Comparison of ENCODE assay signal across 27 mouse cellular contexts in the genomic region with DNA sequence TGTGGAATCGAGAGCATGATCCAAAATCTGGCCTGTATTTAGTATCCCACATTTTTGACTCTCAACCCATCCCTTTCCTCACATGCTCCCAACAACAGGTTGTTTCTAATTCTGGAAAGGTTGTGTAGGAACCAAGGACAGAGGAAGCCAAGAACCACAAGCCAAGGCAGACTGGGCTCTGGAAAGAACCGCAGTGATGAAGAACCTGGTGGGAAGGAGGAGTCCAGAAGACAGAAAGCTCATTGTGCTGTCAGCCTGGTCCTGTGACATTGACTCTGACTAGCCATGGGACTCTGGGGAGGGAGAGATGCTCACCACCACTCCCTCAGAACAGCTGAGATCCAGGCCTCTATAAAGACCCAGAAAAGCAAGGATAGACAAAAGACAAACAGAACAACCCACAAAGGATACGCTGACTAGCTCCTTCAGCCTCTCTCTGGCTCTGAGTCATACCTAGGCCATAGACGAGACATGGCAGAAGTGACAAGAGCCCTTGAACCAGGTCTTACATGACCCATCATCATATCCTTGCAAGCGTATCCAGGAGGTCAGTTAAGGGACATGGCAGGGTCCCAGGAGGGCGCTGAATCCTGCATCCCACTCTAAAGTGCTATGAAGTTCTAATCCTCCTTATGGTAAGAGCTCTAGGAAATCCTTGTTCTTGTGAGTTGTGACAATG. TPM values are rescaled to one million over a fixed set of nuclear protein-coding genes. Genes with fewer than 3 reads are reported as not detected.
DNase-seq lines count a peak whose midpoint lies in the region; ATAC-seq and TF ChIP-seq lines count a peak whose summit lies in the region.
"Had no signal": no experiment of that assay in that cellular context is flagged by ENCODE, and none has a peak within 500 bp of the region (broad histone marks: within the 10 kb centered on the region; RNA-seq: fewer than 3 reads in every experiment).

No protein-coding gene starts in this region.

- TF ChIP-seq CTCF in gastrocnemius, adult 2 months (IDR thresholded peaks at IDR 0.05), result no peak
- no peak for TF ChIP-seq CTCF in liver, postnatal 0 days (IDR thresholded peaks at IDR 0.05; ENCODE audit: low read depth)

- ATAC-seq in liver, embryonic 11.5 days (replicated peaks; ENCODE audit: low FRiP score), result no peak; the same call in 1 of the 2 replicates
- no peak for ATAC-seq in liver, postnatal 0 days
- ATAC-seq: activated CD4-positive, CD25-positive, alpha-beta regulatory T cell, adult 4 months; forebrain, embryonic 13.5 days; lung, postnatal 0 days; midbrain, embryonic 16.5 days had no signal

- H3K4me3 ChIP-seq in gastrocnemius, adult 2 months, result no peak overlapping the region
- no peak overlapping the region for H3K4me3 ChIP-seq in liver, embryonic 11.5 days (ENCODE audit: low read depth, low read length)
- H3K4me3 ChIP-seq in liver, postnatal 0 days (ENCODE audit: low read depth, low read length), result no peak overlapping the region
- H3K4me3 ChIP-seq: embryonic facial prominence, embryonic 15.5 days; forebrain, embryonic 13.5 days; heart, embryonic 13.5 days; hindbrain, embryonic 12.5 days; limb, embryonic 15.5 days; midbrain, embryonic 10.5 days; stomach, embryonic 15.5 days had no signal

- peak overlapping the region; percentile 47 for H3K4me2 ChIP-seq in liver, embryonic 11.5 days
- peak overlapping the region; percentile 31 for H3K4me2 ChIP-seq in liver, postnatal 0 days (ENCODE audit: low read depth, low read length)
- H3K4me2 ChIP-seq: embryonic facial prominence, embryonic 15.5 days; forebrain, embryonic 13.5 days; heart, embryonic 13.5 days; hindbrain, embryonic 12.5 days; limb, embryonic 15.5 days; stomach, embryonic 15.5 days had no signal

- H3K9me3 ChIP-seq in liver, embryonic 11.5 days (ENCODE audit: control insufficient read depth, low read length), result no peaks in the 10 kb centered on the region
- no peaks in the 10 kb centered on the region for H3K9me3 ChIP-seq in liver, postnatal 0 days (ENCODE audit: low read length)
- H3K9me3 ChIP-seq: embryonic facial prominence, embryonic 15.5 days; forebrain, embryonic 13.5 days; G1E; heart, embryonic 13.5 days; hindbrain, embryonic 12.5 days; limb, embryonic 15.5 days; midbrain, embryonic 10.5 days; stomach, embryonic 15.5 days had no signal

- WGBS in liver, embryonic 11.5 days, result 67% methylated on average over 6 of the region's 6 CpGs
- WGBS in liver, postnatal 0 days (ENCODE audit: insufficient replicate concordance), result 70% methylated on average over 6 of the region's 6 CpGs

- peak overlapping the region; percentile 96 for H3K27ac ChIP-seq in gastrocnemius, adult 2 months
- H3K27ac ChIP-seq in liver, embryonic 11.5 days (ENCODE audit: low read depth, low read length), result peak overlapping the region; percentile 94
- H3K27ac ChIP-seq in liver, postnatal 0 days (ENCODE audit: low read depth), result peak overlapping the region; percentile 74
- H3K27ac ChIP-seq: embryonic facial prominence, embryonic 15.5 days; forebrain, embryonic 13.5 days; hindbrain, embryonic 12.5 days; limb, embryonic 15.5 days; macrophage; midbrain, embryonic 10.5 days; stomach, embryonic 15.5 days had no signal

- peaks cover 7% of the 10 kb centered on the region; the same call in 1 of the 2 replicates for H3K36me3 ChIP-seq in liver, embryonic 11.5 days (ENCODE audit: control insufficient read depth, insufficient read depth, low read length)
- peaks cover 39% of the 10 kb centered on the region for H3K36me3 ChIP-seq in liver, postnatal 0 days (replicated peaks; ENCODE audit: insufficient read depth, low read length)
- H3K36me3 ChIP-seq: midbrain, embryonic 10.5 days had no signal

- no peak for DNase-seq in gastrocnemius, adult 2 months
- DNase-seq in gastrocnemius, postnatal 25 days, result no peak
- DNase-seq in Muller cell, postnatal 12 days (ENCODE audit: inconsistent ontology term), result peak; percentile 38
- DNase-seq in liver, embryonic 11.5 days (ENCODE audit: low spot score), result no peak
- DNase-seq in liver, postnatal 0 days, result no peak
- no peak for DNase-seq in thymus, postnatal 0 days (ENCODE audit: low spot score)
- no peak for DNase-seq in B cell, adult 2 months
- no peak for DNase-seq in heart, postnatal 25 days (ENCODE audit: low spot score)
- DNase-seq: adrenal gland, postnatal 10 days; cerebellum, adult 9-10 months; heart, adult 11 months; heart, postnatal 14 days; kidney, adult 18-20 months; kidney, postnatal 4 days had no signal

- no peak for TF ChIP-seq EP300 in liver, postnatal 0 days (IDR thresholded peaks at IDR 0.05; ENCODE audit: low read depth)

- intact Hi-C loops in gastrocnemius, adult 2 months (cut with DNase I), result no loop called here
- intact Hi-C loops in heart, postnatal 25 days (cut with DNase I), result loop anchor here (5.0 kb wide), 1 partner anchor 101 kb away; no protein-coding TSS in a partner anchor

- peak overlapping the region; percentile 10 for H3K9ac ChIP-seq in liver, embryonic 11.5 days (ENCODE audit: low read depth, low read length)
- H3K9ac ChIP-seq in liver, postnatal 0 days (replicated peaks), result peak overlapping the region; percentile 23; the same call in 1 of the 2 replicates
- H3K9ac ChIP-seq: embryonic facial prominence, embryonic 15.5 days; forebrain, embryonic 13.5 days; heart, embryonic 13.5 days; hindbrain, embryonic 12.5 days; limb, embryonic 15.5 days; stomach, embryonic 15.5 days had no signal

- peaks cover 52% of the 10 kb centered on the region for H3K4me1 ChIP-seq in liver, embryonic 11.5 days (replicated peaks; ENCODE audit: control insufficient read depth, insufficient read depth, low read length)
- peaks cover 31% of the 10 kb centered on the region for H3K4me1 ChIP-seq in liver, postnatal 0 days (ENCODE audit: insufficient read depth)

- no peaks in the 10 kb centered on the region for H3K27me3 ChIP-seq in liver, embryonic 11.5 days (replicated peaks; ENCODE audit: control insufficient read depth, insufficient read depth, low read length)
- no peaks in the 10 kb centered on the region for H3K27me3 ChIP-seq in liver, postnatal 0 days (ENCODE audit: insufficient read depth, low read length)
- H3K27me3 ChIP-seq: embryonic facial prominence, embryonic 15.5 days; heart, embryonic 13.5 days; limb, embryonic 15.5 days; stomach, embryonic 15.5 days had no signal

RNA-seq across cellular contexts. Expression of a gene that starts 3.0 kb away (rescaled TPM):
- 100 to 1,000 TPM in 1 of 2 experiments, 10 to 100 TPM in 1; 97.5 to 102 TPM for total RNA-seq in gastrocnemius, adult 2 months (2021)
- total RNA-seq in gastrocnemius, postnatal 25 days (2021), result 10 to 100 TPM; 97.2 to 99.9 TPM
- 164 and 181 TPM in 2 replicates for polyA plus RNA-seq in liver, embryonic 11.5 days (2014; fragmentation: Nextera tagmentation; extraction: Ambion mirVana)
- polyA plus RNA-seq in liver, postnatal 0 days (2015; fragmentation: Nextera tagmentation; extraction: Ambion mirVana), result 50.8 and 53.1 TPM in 2 replicates
- polyA plus RNA-seq in thymus, postnatal 0 days (2015; fragmentation: Nextera tagmentation; extraction: Ambion mirVana), result 24.7 and 29.0 TPM in 2 replicates
- 10 to 100 TPM; 56.3 to 59.6 TPM for total RNA-seq in heart, postnatal 25 days (2021)

RNA-seq across cellular contexts. Expression of a gene that starts 7.2 kb away (rescaled TPM):
- 10 to 100 TPM; 50.4 to 58.0 TPM for total RNA-seq in gastrocnemius, adult 2 months (2021)
- total RNA-seq in gastrocnemius, postnatal 25 days (2021), result 10 to 100 TPM; 44.2 to 49.7 TPM
- 265 and 274 TPM in 2 replicates for polyA plus RNA-seq in liver, embryonic 11.5 days (2014; fragmentation: Nextera tagmentation; extraction: Ambion mirVana)
- 263 and 277 TPM in 2 replicates for polyA plus RNA-seq in liver, postnatal 0 days (2015; fragmentation: Nextera tagmentation; extraction: Ambion mirVana)
- polyA plus RNA-seq in thymus, postnatal 0 days (2015; fragmentation: Nextera tagmentation; extraction: Ambion mirVana), result 160 and 167 TPM in 2 replicates
- 10 to 100 TPM; 72.2 to 74.1 TPM for total RNA-seq in heart, postnatal 25 days (2021)

RNA-seq across cellular contexts. Expression of a gene that starts 16.5 kb away (rescaled TPM):
- total RNA-seq in gastrocnemius, adult 2 months (2021), result 10 to 100 TPM; 24.9 to 26.6 TPM
- 10 to 100 TPM; 23.8 to 28.8 TPM for total RNA-seq in gastrocnemius, postnatal 25 days (2021)
- polyA plus RNA-seq in liver, embryonic 11.5 days (2014; fragmentation: Nextera tagmentation; extraction: Ambion mirVana), result 106 and 112 TPM in 2 replicates
- polyA plus RNA-seq in liver, postnatal 0 days (2015; fragmentation: Nextera tagmentation; extraction: Ambion mirVana), result 61.0 and 63.2 TPM in 2 replicates
- polyA plus RNA-seq in thymus, postnatal 0 days (2015; fragmentation: Nextera tagmentation; extraction: Ambion mirVana), result 135 and 138 TPM in 2 replicates
- total RNA-seq in heart, postnatal 25 days (2021), result 10 to 100 TPM; 33.9 to 41.2 TPM

RNA-seq across cellular contexts. Expression of a gene that starts 28.0 kb away (rescaled TPM):
- total RNA-seq in gastrocnemius, adult 2 months (2021), result 10 to 100 TPM; 21.0 to 24.2 TPM
- total RNA-seq in gastrocnemius, postnatal 25 days (2021), result 10 to 100 TPM; 14.8 to 17.3 TPM
- polyA plus RNA-seq in liver, embryonic 11.5 days (2014; fragmentation: Nextera tagmentation; extraction: Ambion mirVana), result 39.5 and 40.3 TPM in 2 replicates
- 92.3 and 113 TPM in 2 replicates for polyA plus RNA-seq in liver, postnatal 0 days (2015; fragmentation: Nextera tagmentation; extraction: Ambion mirVana)
- polyA plus RNA-seq in thymus, postnatal 0 days (2015; fragmentation: Nextera tagmentation; extraction: Ambion mirVana), result 1.6 and 1.9 TPM in 2 replicates
- total RNA-seq in heart, postnatal 25 days (2021), result 10 to 100 TPM; 18.0 to 21.1 TPM
- total RNA-seq: common myeloid progenitor, adult 5-6 weeks had no signal

RNA-seq across cellular contexts. Expression of a gene that starts 30.8 kb away (rescaled TPM):
- 10 to 100 TPM; 12.2 to 17.3 TPM for total RNA-seq in gastrocnemius, adult 2 months (2021)
- total RNA-seq in gastrocnemius, postnatal 25 days (2021), result 10 to 100 TPM; 12.3 to 16.4 TPM
- polyA plus RNA-seq in liver, embryonic 11.5 days (2014; fragmentation: Nextera tagmentation; extraction: Ambion mirVana), result 24.1 and 26.9 TPM in 2 replicates
- 16.2 and 20.7 TPM in 2 replicates for polyA plus RNA-seq in liver, postnatal 0 days (2015; fragmentation: Nextera tagmentation; extraction: Ambion mirVana)
- polyA plus RNA-seq in thymus, postnatal 0 days (2015; fragmentation: Nextera tagmentation; extraction: Ambion mirVana), result 7.0 and 7.3 TPM in 2 replicates
- total RNA-seq in heart, postnatal 25 days (2021), result 10 to 100 TPM; 33.3 to 35.0 TPM
